Mouse (Mus musculus) spleen, adult 2 months (tissue): Measurements from ENCODE around the gene Spout1.

ENCODE experiments used
- CTCF ChIP-seq: fragments of 200-500 bp; IDR thresholded peaks from 2 replicates; pipeline ENCODE4 v1.5.1; 2011; ENCODE audit warnings: mild to moderate bottlenecking, inconsistent platforms; ENCODE audit not compliant: insufficient read depth, insufficient read length, insufficient replicate concordance; ENCODE audit errors: extremely low read depth
- POLR2A ChIP-seq: fragments of 200-500 bp; IDR thresholded peaks from 2 replicates; pipeline ENCODE4 v1.6.1; 2011; ENCODE audit warnings: low read depth, low read length, inconsistent platforms

GRCm38 (mm10) chr2:30147466-30147865 is 30.8 kb downstream of the Spout1 start:
- TF ChIP-seq CTCF (no peak), POLR2A (no peak)
